In the genomic region with DNA sequence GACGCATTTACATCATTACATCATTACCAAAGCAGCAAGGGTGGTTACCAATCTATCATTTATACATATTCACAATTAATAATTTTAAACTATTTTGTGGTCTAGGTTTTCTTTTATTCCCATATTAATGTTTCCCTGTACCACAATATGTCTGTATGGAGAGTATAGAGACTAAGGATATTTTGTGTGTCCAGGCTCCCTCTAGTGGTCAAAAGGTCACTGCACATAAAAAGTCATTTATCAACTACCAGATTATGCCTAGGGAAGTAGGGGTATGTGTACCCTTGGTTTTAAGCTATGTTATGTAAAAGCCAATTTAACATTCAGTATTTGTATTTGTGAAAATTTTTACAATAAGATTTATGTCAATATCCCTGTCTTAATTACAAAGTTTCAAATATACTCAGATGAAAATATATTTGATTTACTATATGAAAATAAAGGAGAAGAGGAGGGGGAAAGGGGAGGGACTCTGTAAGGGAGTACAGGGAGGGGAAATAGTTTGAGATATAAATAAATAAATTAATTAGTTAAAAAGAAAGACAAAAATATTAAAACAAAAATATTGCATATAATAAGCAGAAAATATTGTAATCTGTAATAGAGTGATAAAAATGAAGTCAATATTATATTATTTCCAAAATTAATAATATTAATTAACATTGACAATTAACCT, we compare ENCODE assay signal across 7 mouse cellular contexts. TPM values are rescaled to one million over a fixed set of nuclear protein-coding genes. Genes with fewer than 3 reads are reported as not detected.
A peak's percentile ranks its signal among the peaks of the same experiment; 100 is the strongest.
DNase-seq lines count a peak whose midpoint lies in the region; ATAC-seq lines count a peak whose summit lies in the region.

No protein-coding gene starts in this region.

- DNase-seq in right cerebral cortex, adult 18-20 months = peak; percentile 3
- no peak for DNase-seq in right cerebral cortex, postnatal 14 days
- DNase-seq in c-Kit-positive CD71-positive TER-119-positive erythroid progenitor cells, embryonic 14.5 days (ENCODE audit: low spot score) = peak; percentile 28
- DNase-seq in left cerebral cortex, postnatal 4 days = peak; percentile 2
- peak; percentile 66 for DNase-seq in retina, postnatal 1 day
- no peak for DNase-seq in adrenal gland, postnatal 14 days

- intact Hi-C loops in left cerebral cortex, postnatal 4 days (cut with DNase I) = loop anchor here (5.0 kb wide), 2 partner anchors 391 to 831 kb away; no protein-coding TSS in a partner anchor

- peak; percentile 86 for ATAC-seq in granulocyte monocyte progenitor cell, adult 5-6 weeks (replicated peaks; ENCODE audit: poor library complexity, severe bottlenecking)

RNA-seq across cellular contexts. Expression of a gene that starts 47.1 kb away (rescaled TPM):
- not detected in 2 replicates for total RNA-seq in granulocyte monocyte progenitor cell, adult 5-6 weeks (2014; fragmentation: Nextera tagmentation)
- not detected in 2 replicates for total RNA-seq in granulocyte monocyte progenitor cell, adult 5-6 weeks (2017)
- total RNA-seq in left cerebral cortex, postnatal 4 days (2021) = not detected
- total RNA-seq in adrenal gland, postnatal 14 days (2021) = not detected in 2 replicates

Comparison
In these comparisons a context has a peak if more than half of its experiments do, and no peak if none do; other contexts are left out.
1. DNase-seq: peak in right cerebral cortex, adult 18-20 months (single experiment), c-Kit-positive CD71-positive TER-119-positive erythroid progenitor cells, embryonic 14.5 days (single experiment), left cerebral cortex, postnatal 4 days (single experiment) and retina, postnatal 1 day (single experiment); none in right cerebral cortex, postnatal 14 days (single experiment) and adrenal gland, postnatal 14 days (single experiment).